Mouse (Mus musculus) embryonic facial prominence, embryonic 11.5 days (tissue): ENCODE results near the gene Lama5. TPM values are rescaled to one million over a fixed set of nuclear protein-coding genes. Genes with fewer than 3 reads are reported as not detected.

Experiments used
- ATAC-seq: fragments of 200-750 bp; cut with Nextera tagmentation; replicated peaks from 2 replicates; pipeline ENCODE4 v1.8.0; 2017; ENCODE audit warnings: low read depth; ENCODE audit not compliant: insufficient number of reproducible peaks, low FRiP score, low TSS enrichment
- DNase-seq: peaks from one replicate; pipeline ENCODE4 v3.0.0-alpha.2; 2015; ENCODE audit warnings: low spot score
- H3K27ac ChIP-seq: fragments of 300-500 bp; sonication (generic); replicated peaks from 2 replicates; pipeline ENCODE4 v1.5.1; 2014; ENCODE audit warnings: mild to moderate bottlenecking, low read depth, low read length, control low read depth
- H3K27me3 ChIP-seq: fragments of 300-500 bp; sonication (generic); 2 replicates; pipeline ENCODE4 v1.6.1; 2014; ENCODE audit warnings: mild to moderate bottlenecking, low read length, moderate library complexity, mixed read lengths; ENCODE audit not compliant: control insufficient read depth, insufficient read depth
- H3K36me3 ChIP-seq: fragments of 300-500 bp; sonication (generic); replicated peaks from 2 replicates; pipeline ENCODE4 v1.6.1; 2014; ENCODE audit warnings: low read depth, mild to moderate bottlenecking, low read length, moderate library complexity, mixed read lengths; ENCODE audit not compliant: control insufficient read depth, insufficient read depth
- H3K4me1 ChIP-seq: fragments of 300-500 bp; sonication (generic); 2 replicates; pipeline ENCODE4 v1.6.1; 2014; ENCODE audit warnings: low read length, mixed read lengths; ENCODE audit not compliant: control insufficient read depth, insufficient read depth
- H3K4me2 ChIP-seq: fragments of 300-500 bp; sonication (generic); 2 replicates; pipeline ENCODE4 v1.6.1; 2014; ENCODE audit warnings: low read depth, mild to moderate bottlenecking, control low read depth, low read length, moderate library complexity
- H3K4me3 ChIP-seq: fragments of 300-500 bp; sonication (generic); 2 replicates; pipeline ENCODE4 v1.5.1; 2014; ENCODE audit warnings: low read depth, low read length, control low read depth
- H3K9ac ChIP-seq: fragments of 300-500 bp; sonication (generic); replicated peaks from 2 replicates; pipeline ENCODE4 v1.6.1; 2014; ENCODE audit warnings: mild to moderate bottlenecking, control low read depth, low read length
- H3K9me3 ChIP-seq: fragments of 300-500 bp; sonication (generic); replicated peaks from 2 replicates; pipeline ENCODE4 v1.6.1; 2016; ENCODE audit warnings: mild to moderate bottlenecking, low read length, inconsistent platforms, mixed read lengths; ENCODE audit not compliant: control insufficient read depth
- WGBS: fragments of 180-500 bp; shearing (Covaris S2); extraction: QIAGEN DNeasy Blood & Tissue Kit; methylation state at CpG from one replicate; pipeline ENCODE4 v1.1.7; 2014; 5-methylcytosine and 5-hydroxymethylcytosine counted together
- polyA plus RNA-seq: library from polyadenylated mRNA; unstranded; fragments of >200 nt; fragmentation: Nextera tagmentation; extraction: Ambion mirVana; gene quantifications from 2 replicates; pipeline ENCODE4 v1.2.1, GENCODE M21; 2014

The Lama5 gene
- 6.9 and 11.5 TPM in 2 replicates for polyA plus RNA-seq

GRCm38 (mm10) chr2:180225762-180226378 is at the start of gene Lama5:
Gene Lama5, minus strand, starts transcription at chr2:180225859.
- WGBS: 3% methylated on average over 22 of the region's 37 CpGs
- no peaks in the 10 kb centered on the region for H3K9me3 ChIP-seq
- H3K36me3 ChIP-seq: no peaks in the 10 kb centered on the region
- ATAC-seq: peak; percentile 68
- H3K27me3 ChIP-seq: peaks cover 20% of the 10 kb centered on the region
- H3K4me1 ChIP-seq: peaks cover 16% of the 10 kb centered on the region
- peak within 1 kb of the TSS; percentile 52 for H3K4me3 ChIP-seq
- DNase-seq: peak; percentile 78
- H3K9ac ChIP-seq: peak within 1 kb of the TSS; percentile 39
- peak within 1 kb of the TSS; percentile 92 for H3K4me2 ChIP-seq
- H3K27ac ChIP-seq: no peak within 1 kb of the TSS; the same call in 1 of the 2 replicates

- ATAC-seq (no peak), DNase-seq (no peak)
- Histone ChIP-seq H3K36me3 (no peaks in the 10 kb centered on the region), H3K9me3 (no peaks in the 10 kb centered on the region), H3K27ac (no peak overlapping the region), H3K27me3 (no peaks in the 10 kb centered on the region), H3K4me3 (no peak overlapping the region), H3K4me2 (no peak overlapping the region), H3K4me1 (peaks cover 6% of the 10 kb centered on the region; the same call in 1 of the 2 replicates), H3K9ac (no peak overlapping the region)
- 86% methylated on average over 2 of the region's 2 CpGs for WGBS
Observed at GRCm38 (mm10) chr2:180274523-180274922, 48.9 kb upstream of the Lama5 start.

- Histone ChIP-seq H3K36me3 (no peaks in the 10 kb centered on the region), H3K4me1 (peaks cover 6% of the 10 kb centered on the region; the same call in 1 of the 2 replicates), H3K27ac (no peak within 1 kb of the TSS), H3K4me3 (peak within 1 kb of the TSS; percentile 84), H3K27me3 (no peaks in the 10 kb centered on the region), H3K9ac (peak within 1 kb of the TSS; percentile 88), H3K4me2 (peak within 1 kb of the TSS; percentile 88), H3K9me3 (no peaks in the 10 kb centered on the region)
- ATAC-seq (peak; percentile 93), DNase-seq (peak; percentile 98)
- WGBS: 10% methylated on average over 47 of the region's 68 CpGs
Observed at GRCm38 (mm10) chr2:180273394-180274244, 48.0 kb upstream of the Lama5 start, which contains the start of gene Cables2. Gene Cables2, minus strand, starts transcription at chr2:180273496.

- no peaks in the 10 kb centered on the region for H3K27me3 ChIP-seq
- peaks cover 6% of the 10 kb centered on the region; the same call in 1 of the 2 replicates for H3K4me1 ChIP-seq
- H3K36me3 ChIP-seq: no peaks in the 10 kb centered on the region
- no peaks in the 10 kb centered on the region for H3K9me3 ChIP-seq
- WGBS: 0% methylated on average over 28 of the region's 37 CpGs
- H3K9ac ChIP-seq: peak overlapping the region; percentile 88
- peak overlapping the region; percentile 84 for H3K4me3 ChIP-seq
- H3K4me2 ChIP-seq: peak overlapping the region; percentile 88
- H3K27ac ChIP-seq: no peak overlapping the region
- DNase-seq: peak; percentile 25
- ATAC-seq: peak; percentile 11
Observed at GRCm38 (mm10) chr2:180272884-180273321, 47.2 kb upstream of the Lama5 start.

- WGBS: 72% methylated on average over 5 of the region's 5 CpGs
- no peak overlapping the region; the same call in 1 of the 2 replicates for H3K4me3 ChIP-seq
- H3K27me3 ChIP-seq: no peaks in the 10 kb centered on the region
- ATAC-seq (no peak), DNase-seq (no peak)
- H3K9me3 ChIP-seq: no peaks in the 10 kb centered on the region
- H3K4me2 ChIP-seq: peak overlapping the region; percentile 88
- peak overlapping the region; percentile 88 for H3K9ac ChIP-seq
- H3K36me3 ChIP-seq: no peaks in the 10 kb centered on the region
- no peak overlapping the region for H3K27ac ChIP-seq
- H3K4me1 ChIP-seq: peaks cover 6% of the 10 kb centered on the region; the same call in 1 of the 2 replicates
Observed at GRCm38 (mm10) chr2:180271804-180272395, 46.2 kb upstream of the Lama5 start.

- Histone ChIP-seq H3K4me1 (peaks cover 4% of the 10 kb centered on the region; the same call in 1 of the 2 replicates), H3K27me3 (no peaks in the 10 kb centered on the region), H3K4me3 (no peak overlapping the region), H3K36me3 (no peaks in the 10 kb centered on the region), H3K9me3 (no peaks in the 10 kb centered on the region), H3K9ac (no peak overlapping the region), H3K27ac (no peak overlapping the region), H3K4me2 (no peak overlapping the region)
- ATAC-seq (no peak), DNase-seq (no peak)
- 82% methylated on average over 7 of the region's 7 CpGs for WGBS
Observed at GRCm38 (mm10) chr2:180270537-180271255, 45.0 kb upstream of the Lama5 start.

- Histone ChIP-seq H3K9ac (no peak overlapping the region; the same call in 1 of the 2 replicates), H3K27me3 (no peaks in the 10 kb centered on the region), H3K4me2 (no peak overlapping the region), H3K4me1 (peaks cover 4% of the 10 kb centered on the region; the same call in 1 of the 2 replicates), H3K9me3 (no peaks in the 10 kb centered on the region), H3K36me3 (no peaks in the 10 kb centered on the region), H3K4me3 (no peak overlapping the region), H3K27ac (no peak overlapping the region)
- no peak for ATAC-seq
- no peak for DNase-seq
- WGBS: 95% methylated on average over 10 of the region's 10 CpGs
Observed at GRCm38 (mm10) chr2:180269329-180269728, 43.7 kb upstream of the Lama5 start.
